Mouse (Mus musculus) lung, adult 2 months (tissue): Measurements from ENCODE around the gene Nedd4. TPM values are rescaled to one million over a fixed set of nuclear protein-coding genes. Genes with fewer than 3 reads are reported as not detected.

Experiments
- DNase-seq: peaks from one replicate; pipeline ENCODE4 v3.0.0; 2022
- H3K4me1 ChIP-seq: fragments of 200-500 bp; 2 replicates; pipeline ENCODE4 v1.6.1; 2011; ENCODE audit warnings: low read length; ENCODE audit not compliant: control insufficient read depth, insufficient read depth
- H3K4me3 ChIP-seq: fragments of 200-500 bp; replicated peaks from 2 replicates; pipeline ENCODE3; 2011; ENCODE audit warnings: low read depth, mild to moderate bottlenecking, control low read depth, low read length; ENCODE audit errors: extremely low read depth
- CTCF ChIP-seq: fragments of 200-500 bp; IDR thresholded peaks from 2 replicates; pipeline ENCODE4 v1.5.1; 2011; ENCODE audit warnings: mild to moderate bottlenecking, low read length, control low read depth; ENCODE audit not compliant: insufficient read depth
- POLR2A ChIP-seq: fragments of 200-500 bp; IDR thresholded peaks from 2 replicates; pipeline ENCODE4 v1.6.1; 2011; ENCODE audit warnings: low read depth, mild to moderate bottlenecking, control low read depth, low read length, borderline replicate concordance; ENCODE audit errors: extremely low read depth
- WGBS: fragments of 180-500 bp; shearing (Covaris S2); methylation state at CpG from one replicate; pipeline ENCODE4 v1.1.7; 2018; 5-methylcytosine and 5-hydroxymethylcytosine counted together
- polyA plus RNA-seq: library from polyadenylated mRNA; depleted of rRNA; stranded (reverse); fragments of >200 nt; gene quantifications from 2 replicates; pipeline ENCODE4 v1.2.3, GENCODE M21; 2012

The Nedd4 gene
- polyA plus RNA-seq, 1 experiment, result 165 TPM

- Histone ChIP-seq H3K4me1 (no peaks in the 10 kb centered on the region), H3K4me3 (no peak overlapping the region)
- DNase-seq, result peak; percentile 47
- TF ChIP-seq CTCF (peak; percentile 81), POLR2A (no peak)
- WGBS, result 27% methylated on average over 3 of the region's 3 CpGs
These were observed 71.8 kb downstream of the Nedd4 start for GRCm38 (mm10) chr9:72733966-72734365.

GRCm38 (mm10) chr9:72735822-72736410 lies 73.8 kb downstream of the Nedd4 start:
- peak; percentile 77 for TF ChIP-seq CTCF
- no peak for TF ChIP-seq POLR2A
- WGBS, result 54% methylated on average over 3 of the region's 3 CpGs
- Histone ChIP-seq H3K4me1 (no peaks in the 10 kb centered on the region), H3K4me3 (no peak overlapping the region)
- peak; percentile 62 for DNase-seq

GRCm38 (mm10) chr9:72741206-72741605 lies 79.1 kb downstream of the Nedd4 start:
- 96% methylated on average over 6 of the region's 6 CpGs for WGBS

GRCm38 (mm10) chr9:72746278-72746677 lies 84.1 kb downstream of the Nedd4 start:
- WGBS, result 78% methylated on average over 5 of the region's 5 CpGs

More at GRCm38 (mm10) chr9:72741206-72741605, 79.1 kb downstream of the Nedd4 start:
- TF ChIP-seq CTCF, result no peak
- TF ChIP-seq POLR2A, result no peak
- no peak for DNase-seq
- Histone ChIP-seq H3K4me1 (no peaks in the 10 kb centered on the region), H3K4me3 (no peak overlapping the region)

GRCm38 (mm10) chr9:72750272-72750671 lies 88.1 kb downstream of the Nedd4 start:
- WGBS, result 76% methylated on average over 2 of the region's 2 CpGs
- no peak overlapping the region for H3K4me3 ChIP-seq
- no peak for TF ChIP-seq CTCF
- no peak for TF ChIP-seq POLR2A
- H3K4me1 ChIP-seq, result no peaks in the 10 kb centered on the region
- no peak for DNase-seq

More at GRCm38 (mm10) chr9:72746278-72746677, 84.1 kb downstream of the Nedd4 start:
- TF ChIP-seq CTCF (no peak), POLR2A (no peak)
- DNase-seq, result no peak
- Histone ChIP-seq H3K4me1 (no peaks in the 10 kb centered on the region), H3K4me3 (no peak overlapping the region)

- no peak for DNase-seq
- Histone ChIP-seq H3K4me1 (no peaks in the 10 kb centered on the region), H3K4me3 (no peak overlapping the region)
- WGBS, result 55% methylated on average over 9 of the region's 9 CpGs
- TF ChIP-seq CTCF (no peak), POLR2A (no peak)
These were observed 90.5 kb downstream of the Nedd4 start for GRCm38 (mm10) chr9:72752656-72753055.

GRCm38 (mm10) chr9:72753741-72754140 lies 91.6 kb downstream of the Nedd4 start:
- TF ChIP-seq POLR2A, result no peak
- no peak for TF ChIP-seq CTCF
- no peak for DNase-seq
- Histone ChIP-seq H3K4me1 (no peaks in the 10 kb centered on the region; the same call in 1 of the 2 replicates), H3K4me3 (no peak overlapping the region)
- 25% methylated on average over 7 of the region's 7 CpGs for WGBS

GRCm38 (mm10) chr9:72757143-72757542 lies 95.0 kb downstream of the Nedd4 start:
- DNase-seq, result no peak
- TF ChIP-seq CTCF (no peak), POLR2A (no peak)
- Histone ChIP-seq H3K4me3 (no peak overlapping the region), H3K4me1 (no peaks in the 10 kb centered on the region; the same call in 1 of the 2 replicates)
- 82% methylated on average over 5 of the region's 5 CpGs for WGBS

GRCm38 (mm10) chr9:72758705-72759131 lies 96.6 kb downstream of the Nedd4 start:
- no peaks in the 10 kb centered on the region; the same call in 1 of the 2 replicates for H3K4me1 ChIP-seq
- 37% methylated on average over 8 of the region's 8 CpGs for WGBS
- H3K4me3 ChIP-seq, result no peak overlapping the region
- no peak for DNase-seq
- TF ChIP-seq CTCF (no peak), POLR2A (no peak)

- TF ChIP-seq POLR2A (no peak), CTCF (no peak)
- 28% methylated on average over 3 of the region's 3 CpGs for WGBS
- no peaks in the 10 kb centered on the region; the same call in 1 of the 2 replicates for H3K4me1 ChIP-seq
- DNase-seq, result no peak
- no peak overlapping the region for H3K4me3 ChIP-seq
These were observed 101.0 kb downstream of the Nedd4 start for GRCm38 (mm10) chr9:72763050-72763718.
